Mouse (Mus musculus): ENCODE results near the gene Ccl24.
A peak's percentile ranks its signal among the peaks of the same experiment; 100 is the strongest.

Gene Ccl24

GRCm38 (mm10) chr5:135544865-135545797 is 27.7 kb downstream of the Ccl24 start, which contains the start of gene Hip1:
Gene Hip1 (minus strand): TSS chr5:135545120.
- peak; percentile 94 to 99 for DNase-seq (ENCODE audit: low spot score in 2 of 2)

DNA sequence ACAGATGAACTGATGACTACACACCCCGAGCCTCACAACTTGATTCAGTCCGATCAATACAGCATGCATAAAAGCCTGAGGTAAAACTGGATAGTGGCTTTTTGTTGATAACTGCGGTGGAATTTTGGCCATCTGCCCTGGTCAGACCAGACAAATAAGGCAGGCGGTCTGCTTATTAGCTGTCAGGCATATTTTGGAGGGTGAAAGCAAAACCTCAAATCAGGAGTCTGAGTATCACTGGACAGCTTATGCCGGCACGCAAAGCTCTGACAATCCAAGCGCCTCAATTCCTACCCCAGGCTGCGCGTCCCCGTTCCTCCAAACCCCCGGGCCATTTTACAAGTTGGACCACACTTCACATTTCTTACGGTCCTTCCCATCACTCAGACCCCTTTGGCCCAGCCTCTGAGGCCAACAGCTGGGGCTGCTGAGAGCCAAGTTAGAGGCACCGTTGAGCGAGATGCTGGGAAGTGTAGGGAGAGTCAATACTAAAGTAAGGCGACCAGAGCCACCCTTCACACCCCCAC is 28.8 kb downstream of the Ccl24 start:
- DNase-seq (ENCODE audit: low spot score in 2 of 2), result peak in 1 of 2 experiments; percentile 26

DNA sequence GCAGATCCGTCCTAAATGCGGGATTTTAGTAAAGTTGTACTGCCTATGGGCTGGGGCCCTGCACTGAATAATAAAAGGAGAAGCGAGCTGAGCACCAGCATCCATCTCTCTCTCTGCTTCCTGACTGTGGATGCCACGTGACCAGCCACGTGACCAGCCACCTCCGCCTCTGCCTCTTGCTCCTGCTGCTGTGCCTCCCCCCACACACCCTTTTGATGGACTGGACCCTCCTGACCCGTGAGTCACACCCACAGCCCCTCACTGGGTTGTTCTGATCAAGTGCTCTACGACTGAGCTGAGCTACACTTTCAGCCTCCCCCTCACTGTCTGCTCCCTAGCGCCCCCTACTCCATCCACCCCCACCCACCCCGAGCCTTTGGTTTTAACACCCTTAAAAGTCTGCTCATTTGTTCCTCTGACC is 35.0 kb downstream of the Ccl24 start:
- DNase-seq (ENCODE audit: low spot score in 2 of 2), result no peak

DNA sequence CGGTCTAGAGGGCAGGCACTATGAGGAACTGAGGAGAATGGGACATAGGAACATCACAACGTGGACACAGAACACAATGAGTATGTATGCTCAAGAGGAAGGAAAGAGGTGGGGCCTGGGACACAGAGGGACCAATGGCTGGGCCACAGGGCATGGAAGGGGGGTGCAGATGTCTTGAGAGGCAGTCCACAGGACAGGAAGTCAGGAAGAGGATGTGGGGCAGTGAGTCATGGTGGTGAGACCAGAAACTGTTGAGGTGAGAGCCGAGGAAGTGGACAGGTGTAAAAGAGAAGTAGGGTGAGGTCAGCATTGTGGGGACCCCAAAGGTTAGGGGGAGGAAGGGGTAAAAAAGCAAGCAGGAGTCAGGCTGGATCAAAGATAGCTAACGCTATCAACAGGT is 35.5 kb downstream of the Ccl24 start:
- DNase-seq (ENCODE audit: low spot score in 2 of 2), result no peak

DNA sequence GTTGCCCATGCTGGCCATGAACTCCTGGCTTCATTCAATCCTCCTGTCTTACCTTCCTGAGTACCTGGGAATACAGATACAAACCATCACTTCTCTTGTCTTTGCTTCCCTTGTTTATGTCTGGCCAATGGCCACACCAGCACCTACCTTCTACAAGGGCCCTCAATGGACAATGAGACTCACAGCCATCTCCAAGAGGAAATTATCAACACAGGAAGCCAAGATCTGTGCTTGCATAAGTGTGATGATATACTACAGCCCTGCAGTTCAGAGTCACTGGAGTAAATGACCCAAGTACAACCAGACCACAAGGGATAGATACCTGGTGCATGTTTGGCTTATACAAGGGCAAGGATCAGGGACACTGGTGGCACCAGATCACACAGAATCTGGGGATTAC is 37.0 kb downstream of the Ccl24 start:
- no peak for DNase-seq (ENCODE audit: low spot score in 2 of 2)

GRCm38 (mm10) chr5:135533431-135533830 is 39.4 kb downstream of the Ccl24 start:
- DNase-seq (ENCODE audit: low spot score in 2 of 2), result peak; percentile 39 to 66

DNA sequence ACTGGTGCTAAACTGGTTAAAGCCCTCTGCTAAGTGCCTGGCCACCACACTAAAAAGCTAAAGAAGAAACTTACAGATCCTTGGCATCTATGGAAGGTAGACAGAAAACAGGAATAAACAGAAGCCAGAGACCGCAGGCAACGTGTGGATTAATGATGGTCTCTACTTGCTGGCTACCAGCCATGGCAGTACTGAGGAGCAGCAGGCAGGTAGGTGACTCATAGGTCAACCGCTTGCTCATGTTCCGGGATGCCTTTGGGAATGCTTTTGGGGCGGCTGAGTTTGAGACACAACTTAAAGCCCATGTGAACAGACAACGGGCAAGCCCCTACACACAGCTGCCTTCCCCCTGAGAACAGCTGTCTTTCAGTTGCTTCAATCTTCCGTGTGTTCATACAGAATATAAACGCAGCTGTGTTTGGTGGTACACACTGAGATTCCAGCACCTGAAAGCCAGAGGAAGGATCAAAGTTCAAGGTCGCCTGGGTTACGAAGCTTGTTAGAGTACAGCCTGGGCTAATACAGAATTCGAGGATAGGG is 41.5 kb downstream of the Ccl24 start:
- DNase-seq (ENCODE audit: low spot score in 2 of 2), result no peak

DNA sequence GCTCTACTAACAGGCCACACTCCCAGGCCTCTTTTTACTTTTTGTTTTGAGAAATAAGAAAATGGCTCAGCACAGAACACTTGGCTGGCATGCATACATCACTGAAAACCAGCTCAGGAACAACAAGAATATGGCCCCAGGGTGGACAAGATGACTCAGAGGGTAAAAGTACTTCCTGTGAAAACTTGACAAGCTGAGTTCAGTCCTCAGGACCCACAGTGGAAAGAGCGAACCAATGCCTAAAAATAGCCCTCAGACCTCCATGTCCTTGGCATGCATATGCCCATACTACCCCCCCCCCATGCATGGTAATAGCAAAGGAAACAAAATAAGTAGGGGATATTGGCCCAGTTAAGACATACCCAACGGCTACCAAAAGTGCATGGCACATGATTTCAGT is 42.9 kb downstream of the Ccl24 start:
- DNase-seq (ENCODE audit: low spot score in 2 of 2), result no peak

DNA sequence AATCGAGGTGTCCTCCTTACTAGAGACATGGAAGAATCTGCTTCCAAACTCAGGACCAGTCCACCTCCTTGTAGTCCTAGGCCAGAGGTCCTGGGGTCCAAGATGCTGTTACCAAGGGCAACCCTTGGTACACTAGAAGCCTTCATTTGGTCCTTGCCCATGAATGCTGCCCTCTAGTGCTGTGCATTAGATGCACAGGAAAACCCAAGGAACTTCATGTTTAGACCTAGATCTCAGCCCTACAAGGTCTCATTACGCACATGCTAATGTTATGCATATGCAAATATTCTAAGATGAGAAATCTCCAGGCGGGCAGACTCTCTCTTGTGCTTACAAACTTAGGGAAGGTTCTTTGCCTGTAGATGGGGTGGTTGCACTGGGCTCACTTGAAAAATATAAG is 43.5 kb downstream of the Ccl24 start:
- no peak for DNase-seq (ENCODE audit: low spot score in 2 of 2)

DNA sequence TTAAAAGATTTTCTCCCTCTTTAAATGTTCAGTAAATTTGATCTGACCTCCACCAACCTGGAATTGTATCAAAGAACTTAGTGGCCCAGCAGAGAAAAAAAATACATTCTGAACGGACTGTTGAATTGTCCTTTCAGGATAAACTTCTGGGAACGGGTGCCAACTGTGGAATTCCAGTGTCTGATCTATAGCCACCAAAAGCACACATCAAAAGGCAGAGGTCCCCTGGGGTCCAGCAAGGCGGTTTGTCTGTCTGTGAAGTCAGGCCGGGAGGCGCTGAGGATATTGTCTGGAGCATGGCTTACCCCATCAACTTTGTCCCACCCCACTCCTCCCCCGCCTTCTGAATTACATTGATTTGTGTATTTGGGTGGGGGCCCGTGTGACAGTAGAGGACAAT is 44.9 kb downstream of the Ccl24 start:
- DNase-seq (ENCODE audit: low spot score in 2 of 2), result no peak

DNA sequence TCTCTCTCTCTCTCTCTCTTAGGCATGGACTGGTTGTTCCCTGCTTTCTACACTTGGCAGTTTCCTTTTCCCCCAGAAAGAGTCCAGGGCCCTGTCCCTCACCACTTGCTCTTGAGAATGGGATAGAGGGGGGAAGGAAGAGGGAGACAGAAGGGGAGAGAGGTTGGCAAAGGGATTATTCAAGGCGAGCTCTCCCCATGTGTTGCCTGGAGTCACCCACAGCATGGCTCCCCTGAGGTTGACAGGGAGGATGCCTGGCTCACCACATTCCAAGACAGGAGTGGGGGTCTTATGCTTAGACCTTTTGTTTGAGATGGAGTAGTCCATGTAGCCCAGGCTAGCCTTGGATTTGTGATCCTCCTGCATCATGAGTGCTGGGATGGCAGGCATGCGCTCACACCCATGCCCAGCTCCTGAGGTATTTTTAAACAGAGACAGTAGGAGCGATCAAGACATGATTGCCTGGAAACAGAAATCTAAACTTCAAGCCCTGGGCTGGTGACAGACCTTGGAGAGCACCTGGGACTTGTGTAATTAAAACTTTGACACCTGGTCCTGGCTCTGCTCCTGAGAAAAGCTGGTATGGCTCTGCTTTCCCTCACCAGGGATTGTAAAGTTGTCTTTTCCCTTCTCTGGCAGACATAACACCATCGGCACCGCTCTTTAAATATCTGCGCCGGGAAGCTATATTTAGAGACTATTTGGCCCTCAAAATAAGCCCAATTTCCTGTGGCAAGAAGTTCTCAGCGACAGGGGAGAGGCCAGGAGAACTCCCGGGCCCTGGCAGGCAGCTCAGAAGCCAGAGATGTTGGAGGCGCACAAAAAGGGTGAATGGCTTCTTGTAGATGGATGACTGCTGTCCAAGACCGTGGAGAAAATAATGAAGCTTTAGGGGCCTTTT is 47.9 kb downstream of the Ccl24 start:
- no peak for DNase-seq (ENCODE audit: low spot score in 2 of 2)

DNA sequence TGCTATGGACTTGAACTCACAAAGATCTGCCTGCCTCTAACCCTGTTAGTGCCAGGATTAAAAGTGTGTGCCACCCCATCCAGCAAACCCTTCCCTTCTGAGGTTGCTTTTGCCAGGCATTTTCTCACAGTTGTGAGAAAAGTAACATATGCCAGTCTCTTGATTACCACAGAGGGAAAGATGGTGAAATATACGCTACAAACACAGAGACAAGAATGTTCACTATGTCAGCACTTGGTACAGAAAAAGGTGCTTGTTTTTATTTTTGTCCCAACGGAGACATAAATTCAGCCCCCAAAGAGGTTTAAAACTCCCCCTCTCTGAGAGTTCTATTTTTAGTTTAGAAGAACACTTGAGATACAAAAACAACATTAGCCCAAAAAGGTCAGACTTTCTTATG is 48.8 kb downstream of the Ccl24 start:
- no peak for DNase-seq (ENCODE audit: low spot score in 2 of 2)

DNA sequence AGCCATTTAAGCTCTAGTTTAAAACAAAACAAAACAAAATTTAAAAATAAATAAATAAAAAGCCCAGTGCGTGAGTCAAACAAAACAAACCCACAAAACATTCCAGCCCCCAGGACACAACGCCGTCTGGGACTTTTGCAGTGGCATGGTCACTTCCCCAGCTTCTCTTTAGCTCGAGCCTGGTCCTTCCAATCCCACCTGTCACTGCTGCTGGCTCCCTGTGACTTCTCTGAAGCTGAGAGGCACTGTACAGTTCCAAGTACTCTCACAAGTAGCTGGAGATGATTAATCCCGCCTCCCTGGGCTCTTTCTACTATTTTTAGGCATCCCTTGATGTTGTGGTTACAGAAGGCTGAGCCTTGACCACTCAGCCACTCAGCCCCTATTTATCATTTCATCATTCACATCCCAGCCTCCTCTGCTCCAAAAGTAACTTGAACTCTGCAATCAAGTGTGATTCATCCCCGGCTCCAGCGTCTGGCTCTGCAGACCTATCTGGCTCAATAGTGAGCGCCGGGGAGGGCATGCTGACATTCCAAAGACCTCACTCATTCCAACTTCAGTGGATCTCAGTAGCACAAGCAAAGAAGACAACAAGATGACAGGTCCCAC is 50.6 kb downstream of the Ccl24 start:
- no peak for DNase-seq (ENCODE audit: low spot score in 2 of 2)
